Mouse (Mus musculus): Measurements from ENCODE around the gene Mat2a.

The Mat2a gene

DNA sequence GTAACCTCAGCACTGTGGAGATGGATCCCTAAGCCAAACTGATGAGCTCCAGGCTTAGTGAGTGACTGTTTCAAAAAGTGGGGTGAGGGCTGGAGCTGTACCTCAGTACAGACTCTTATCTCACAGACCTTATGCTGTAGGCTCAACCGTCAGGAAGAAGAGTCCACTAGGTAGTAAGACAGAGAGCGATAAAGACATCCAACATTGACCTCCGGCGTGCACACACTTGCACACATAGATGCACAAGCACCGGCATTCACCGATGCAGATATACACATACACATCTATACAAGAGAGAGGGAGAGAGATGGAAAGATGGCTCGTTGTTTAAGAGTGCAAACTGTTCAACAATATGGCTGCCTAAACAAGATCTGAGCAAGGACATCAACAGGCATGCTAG is 55.4 kb downstream of the Mat2a start:
- in situ Hi-C loops (cut with MboI, MseI): no loop called here

DNA sequence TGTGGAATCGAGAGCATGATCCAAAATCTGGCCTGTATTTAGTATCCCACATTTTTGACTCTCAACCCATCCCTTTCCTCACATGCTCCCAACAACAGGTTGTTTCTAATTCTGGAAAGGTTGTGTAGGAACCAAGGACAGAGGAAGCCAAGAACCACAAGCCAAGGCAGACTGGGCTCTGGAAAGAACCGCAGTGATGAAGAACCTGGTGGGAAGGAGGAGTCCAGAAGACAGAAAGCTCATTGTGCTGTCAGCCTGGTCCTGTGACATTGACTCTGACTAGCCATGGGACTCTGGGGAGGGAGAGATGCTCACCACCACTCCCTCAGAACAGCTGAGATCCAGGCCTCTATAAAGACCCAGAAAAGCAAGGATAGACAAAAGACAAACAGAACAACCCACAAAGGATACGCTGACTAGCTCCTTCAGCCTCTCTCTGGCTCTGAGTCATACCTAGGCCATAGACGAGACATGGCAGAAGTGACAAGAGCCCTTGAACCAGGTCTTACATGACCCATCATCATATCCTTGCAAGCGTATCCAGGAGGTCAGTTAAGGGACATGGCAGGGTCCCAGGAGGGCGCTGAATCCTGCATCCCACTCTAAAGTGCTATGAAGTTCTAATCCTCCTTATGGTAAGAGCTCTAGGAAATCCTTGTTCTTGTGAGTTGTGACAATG is 56.1 kb downstream of the Mat2a start:
- in situ Hi-C loops (cut with MboI, MseI): no loop called here
